Mouse (Mus musculus): Measurements from ENCODE around the gene Tbc1d25.

DNA sequence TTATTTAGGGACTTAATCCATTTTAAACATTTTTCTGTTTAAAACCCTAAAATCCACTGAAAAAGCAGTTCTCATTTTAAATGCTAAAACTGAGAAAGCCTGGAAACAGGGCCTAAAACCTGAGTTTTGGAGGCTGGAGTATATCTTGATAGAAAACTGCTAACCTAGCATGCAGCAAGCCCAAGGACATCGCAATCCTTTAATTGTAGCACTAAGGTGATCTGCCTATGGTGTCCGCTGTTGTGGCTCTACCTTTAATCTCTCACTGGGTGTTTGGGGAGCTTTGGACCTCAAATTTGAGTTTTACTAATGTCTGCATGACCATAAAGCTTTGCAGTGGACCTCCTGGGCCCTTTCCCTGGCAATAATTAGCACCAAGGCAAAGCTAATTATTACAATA lies 35.5 kb downstream of the Tbc1d25 start:
- no peak for TF ChIP-seq MAFK (IDR thresholded peaks at IDR 0.05; ENCODE audit: borderline replicate concordance, low read depth, low read length)
- no peak for TF ChIP-seq EP300 (IDR thresholded peaks at IDR 0.05; ENCODE audit: low read depth in 1 of 2, low read length in 2 of 2)
- no peak for TF ChIP-seq GATA1 (IDR thresholded peaks at IDR 0.05; ENCODE audit: low read depth, low read length)

Data from MEL (cell line).